Mouse (Mus musculus) liver, postnatal 0 days (tissue): ENCODE results near the gene Klhl33. TPM values are rescaled to one million over a fixed set of nuclear protein-coding genes. Genes with fewer than 3 reads are reported as not detected.
"Not testable (repeated sequence)": the region's sequence is repeated elsewhere in the genome, so short reads cannot be mapped to it uniquely, and the experiment has no call there.

Source experiments
- ATAC-seq: fragments of 200-750 bp; cut with Nextera tagmentation; 2 replicates; pipeline ENCODE4 v1.8.0; 2017; ENCODE audit warnings: mild to moderate bottlenecking, moderate library complexity
- DNase-seq: peaks from one replicate; pipeline ENCODE4 v3.0.0-alpha.2; 2016
- H3K27ac ChIP-seq: fragments of 300-500 bp; sonication (generic); 2 replicates; pipeline ENCODE4 v1.5.1; 2014; ENCODE audit warnings: antibody characterized with exemption, moderate library complexity, mild to moderate bottlenecking, low read depth
- H3K27me3 ChIP-seq: fragments of 300-500 bp; sonication (generic); 2 replicates; pipeline ENCODE4 v1.6.1; 2014; ENCODE audit warnings: low read length, control low read depth, mixed read lengths; ENCODE audit not compliant: insufficient read depth
- H3K36me3 ChIP-seq: fragments of 300-500 bp; sonication (generic); replicated peaks from 2 replicates; pipeline ENCODE4 v1.6.1; 2014; ENCODE audit warnings: mild to moderate bottlenecking, control low read depth, low read length, moderate library complexity, mixed read lengths; ENCODE audit not compliant: insufficient read depth
- H3K4me1 ChIP-seq: fragments of 300-500 bp; sonication (generic); 2 replicates; pipeline ENCODE4 v1.6.1; 2014; ENCODE audit warnings: antibody characterized with exemption, mild to moderate bottlenecking, control low read depth; ENCODE audit not compliant: insufficient read depth
- H3K4me2 ChIP-seq: fragments of 300-500 bp; sonication (generic); 2 replicates; pipeline ENCODE4 v1.6.1; 2014; ENCODE audit warnings: low read depth, mild to moderate bottlenecking, low read length, moderate library complexity, mixed read lengths
- H3K4me3 ChIP-seq: fragments of 300-500 bp; sonication (generic); 2 replicates; pipeline ENCODE4 v1.5.1; 2014; ENCODE audit warnings: low read depth, low read length
- H3K9ac ChIP-seq: fragments of 300-500 bp; sonication (generic); replicated peaks from 2 replicates; pipeline ENCODE4 v1.6.1; 2014; ENCODE audit warnings: mild to moderate bottlenecking, moderate library complexity
- H3K9me3 ChIP-seq: fragments of 300-500 bp; sonication (generic); 2 replicates; pipeline ENCODE4 v1.6.1; 2016; ENCODE audit warnings: mild to moderate bottlenecking, control low read depth, low read length, mixed read lengths
- CTCF ChIP-seq: sonication (generic); IDR thresholded peaks from 2 replicates; pipeline ENCODE4 v1.5.1; 2016; ENCODE audit warnings: antibody characterized with exemption, low read depth
- EP300 ChIP-seq: IDR thresholded peaks from 2 replicates; pipeline ENCODE4 v1.6.1; 2016; ENCODE audit warnings: antibody characterized with exemption, low read depth, mild to moderate bottlenecking
- WGBS: fragments of 180-500 bp; shearing (Covaris S2); extraction: QIAGEN DNeasy Blood & Tissue Kit; methylation state at CpG from one replicate; pipeline ENCODE4 v1.1.7; 2014; ENCODE audit not compliant: insufficient replicate concordance; 5-methylcytosine and 5-hydroxymethylcytosine counted together
- polyA plus RNA-seq: library from polyadenylated mRNA; unstranded; fragments of >200 nt; fragmentation: Nextera tagmentation; extraction: Ambion mirVana; gene quantifications from 2 replicates; pipeline ENCODE4 v1.2.1, GENCODE M21; 2015

Gene Klhl33
- polyA plus RNA-seq, 1 experiment from 2014 or later = 0.13 TPM

GRCm38 (mm10) chr14:50871284-50871683, 26.0 kb downstream of the Klhl33 start:
- DNase-seq = no peak
- no peak for ATAC-seq
- TF ChIP-seq EP300 (no peak), CTCF (peak; percentile 12; the same call in 1 of the 2 replicates)
- peaks cover 7% of the 10 kb centered on the region; the same call in 1 of the 2 replicates for H3K36me3 ChIP-seq
- H3K9me3 ChIP-seq = no peaks in the 10 kb centered on the region
- H3K4me2 ChIP-seq = peak overlapping the region; percentile 74; the same call in 1 of the 2 replicates
- peaks cover 6% of the 10 kb centered on the region; the same call in 1 of the 2 replicates for H3K4me1 ChIP-seq
- no peak overlapping the region for H3K27ac ChIP-seq
- no peak overlapping the region for H3K9ac ChIP-seq
- no peak overlapping the region for H3K4me3 ChIP-seq
- H3K27me3 ChIP-seq = no peaks in the 10 kb centered on the region
- WGBS = 73% methylated on average over 2 of the region's 2 CpGs

GRCm38 (mm10) chr14:50870805-50871143, 26.5 kb downstream of the Klhl33 start:
- 38% methylated on average over 5 of the region's 5 CpGs for WGBS
- H3K27ac ChIP-seq = peak overlapping the region; percentile 89
- peak; percentile 22 for ATAC-seq
- DNase-seq = no peak
- H3K4me3 ChIP-seq = peak overlapping the region; percentile 73
- H3K27me3 ChIP-seq = no peaks in the 10 kb centered on the region
- H3K4me1 ChIP-seq = peaks cover 6% of the 10 kb centered on the region; the same call in 1 of the 2 replicates
- TF ChIP-seq CTCF (no peak), EP300 (no peak)
- H3K9me3 ChIP-seq = no peaks in the 10 kb centered on the region
- H3K36me3 ChIP-seq = peaks cover 9% of the 10 kb centered on the region; the same call in 1 of the 2 replicates
- H3K9ac ChIP-seq = peak overlapping the region; percentile 63
- H3K4me2 ChIP-seq = peak overlapping the region; percentile 74

- peak; percentile 86 for DNase-seq
- Histone ChIP-seq H3K4me1 (peaks cover 6% of the 10 kb centered on the region; the same call in 1 of the 2 replicates), H3K9me3 (no peaks in the 10 kb centered on the region), H3K4me3 (peak within 1 kb of the TSS; percentile 73), H3K9ac (peak within 1 kb of the TSS; percentile 63), H3K36me3 (peaks cover 9% of the 10 kb centered on the region; the same call in 1 of the 2 replicates), H3K27me3 (no peaks in the 10 kb centered on the region), H3K27ac (peak within 1 kb of the TSS; percentile 89), H3K4me2 (peak within 1 kb of the TSS; percentile 74)
- ATAC-seq = peak; percentile 97
- WGBS = 3% methylated on average over 32 of the region's 32 CpGs
- TF ChIP-seq CTCF = no peak
- no peak for TF ChIP-seq EP300
Observed at GRCm38 (mm10) chr14:50869889-50870804, 27.2 kb downstream of the Klhl33 start, which contains the start of gene Tep1. Tep1 (minus strand) TSS chr14:50870560.

GRCm38 (mm10) chr14:50868656-50869055, 28.7 kb downstream of the Klhl33 start:
- DNase-seq = no peak
- no peak for TF ChIP-seq EP300
- TF ChIP-seq CTCF = no peak
- Histone ChIP-seq H3K27me3 (no peaks in the 10 kb centered on the region), H3K4me2 (no peak overlapping the region), H3K27ac (no peak overlapping the region), H3K9me3 (no peaks in the 10 kb centered on the region), H3K4me1 (peaks cover 6% of the 10 kb centered on the region; the same call in 1 of the 2 replicates), H3K4me3 (no peak overlapping the region), H3K9ac (no peak overlapping the region), H3K36me3 (peaks cover 10% of the 10 kb centered on the region)
- WGBS = 89% methylated on average over 5 of the region's 5 CpGs
- ATAC-seq = no peak

- Histone ChIP-seq H3K4me1 (peaks cover 6% of the 10 kb centered on the region; the same call in 1 of the 2 replicates), H3K9me3 (no peaks in the 10 kb centered on the region), H3K4me3 (no peak overlapping the region), H3K27me3 (no peaks in the 10 kb centered on the region), H3K4me2 (no peak overlapping the region), H3K27ac (no peak overlapping the region), H3K9ac (no peak overlapping the region), H3K36me3 (peaks cover 13% of the 10 kb centered on the region)
- ATAC-seq (no peak), DNase-seq (no peak)
- TF ChIP-seq EP300 (no peak), CTCF (no peak)
- 57% methylated on average over 4 of the region's 4 CpGs for WGBS
Observed at GRCm38 (mm10) chr14:50868211-50868610, 29.1 kb downstream of the Klhl33 start.

- Histone ChIP-seq H3K4me3 (no peak overlapping the region), H3K4me1 (peaks cover 6% of the 10 kb centered on the region; the same call in 1 of the 2 replicates), H3K9me3 (no peaks in the 10 kb centered on the region), H3K27me3 (no peaks in the 10 kb centered on the region), H3K27ac (no peak overlapping the region), H3K36me3 (peaks cover 13% of the 10 kb centered on the region), H3K4me2 (no peak overlapping the region), H3K9ac (no peak overlapping the region)
- ATAC-seq (no peak), DNase-seq (no peak)
- TF ChIP-seq CTCF (no peak), EP300 (no peak)
- WGBS = 82% methylated on average over 3 of the region's 3 CpGs
Observed at GRCm38 (mm10) chr14:50866966-50867365, 30.3 kb downstream of the Klhl33 start.

- H3K4me1 ChIP-seq, DNase-seq, H3K9ac ChIP-seq, H3K27ac ChIP-seq, H3K27me3 ChIP-seq, H3K4me3 ChIP-seq, H3K4me2 ChIP-seq, H3K9me3 ChIP-seq, ATAC-seq: not testable (repeated sequence)
- H3K36me3 ChIP-seq = peaks cover 23% of the 10 kb centered on the region
Observed at GRCm38 (mm10) chr14:50865005-50865404, 32.3 kb downstream of the Klhl33 start.
